Mouse (Mus musculus) cerebellum, adult 9-10 months (tissue): ENCODE data around the gene Mcrip1.
A peak's percentile ranks its signal among the peaks of the same experiment; 100 is the strongest.
"Not testable (repeated sequence)": the region's sequence is repeated elsewhere in the genome, so short reads cannot be mapped to it uniquely, and the experiment has no call there.

ENCODE experiments used
- DNase-seq: peaks from one replicate; pipeline ENCODE4 v3.0.0; 2022

The Mcrip1 gene

DNA sequence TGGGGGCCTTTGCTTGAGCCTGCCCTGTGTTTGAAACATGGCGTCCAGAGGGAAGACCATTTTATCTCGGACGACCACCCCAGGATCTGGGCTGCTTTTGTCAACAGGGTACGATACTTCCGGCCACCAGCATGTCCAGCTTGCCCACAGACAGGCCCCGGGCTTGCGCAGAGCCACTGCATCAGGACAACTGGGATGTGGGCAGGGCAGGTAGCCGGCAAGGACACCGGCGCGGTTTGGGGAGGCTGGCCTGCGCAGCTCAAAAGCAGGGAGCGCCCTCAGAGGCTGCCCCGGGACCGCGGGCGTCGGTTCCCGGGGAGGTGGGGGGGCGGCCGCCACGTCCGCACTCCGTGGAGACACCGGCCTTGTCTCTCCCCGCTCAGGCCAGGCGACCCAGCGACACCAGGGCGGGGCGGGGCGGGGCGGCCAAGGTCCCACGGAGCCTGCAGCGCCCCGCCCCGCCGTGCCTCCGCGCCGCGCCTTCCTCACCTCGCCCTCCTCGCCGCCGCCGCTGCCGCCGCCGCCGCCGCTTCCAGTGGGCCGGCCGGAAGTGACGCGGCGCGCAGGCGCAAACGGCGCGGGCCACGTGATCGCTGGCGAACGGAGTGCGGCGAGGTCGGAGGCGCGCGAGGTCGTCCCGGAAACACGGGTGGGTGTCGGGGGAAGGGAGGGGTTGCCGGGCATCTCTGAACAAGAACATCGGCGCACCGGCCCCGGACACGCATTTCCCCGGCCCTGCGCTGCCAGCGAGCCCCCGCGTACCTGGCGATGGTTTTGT lies at the start of gene Mcrip1:
Mcrip1 (minus strand) TSS at position 560 of the 778 bp plus-strand sequence.
- peak; percentile 89 for DNase-seq

DNA sequence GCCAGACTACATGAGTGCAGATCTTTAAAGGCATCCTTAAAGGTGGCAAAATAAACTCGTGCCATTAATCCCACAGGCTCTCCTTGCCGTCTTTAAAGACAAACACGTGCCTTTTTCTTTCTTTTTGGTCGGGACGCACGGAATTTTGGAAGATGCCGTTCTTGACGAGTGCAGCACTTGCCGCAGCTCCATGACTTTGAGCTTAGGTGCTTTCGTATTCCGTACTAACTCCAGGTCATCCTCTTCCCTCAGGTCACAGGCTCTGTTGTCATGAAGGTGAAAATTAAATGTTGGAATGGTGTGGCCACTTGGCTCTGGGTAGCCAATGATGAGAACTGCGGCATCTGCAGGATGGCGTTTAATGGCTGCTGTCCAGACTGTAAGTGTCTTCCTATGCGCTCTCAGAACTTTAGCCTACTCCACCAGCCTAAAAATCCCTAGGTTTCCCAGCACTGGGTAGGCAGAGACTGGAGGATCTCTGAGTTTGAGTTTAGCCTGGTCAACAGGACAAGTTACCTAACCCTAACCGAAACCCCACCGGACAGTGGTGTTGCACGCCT lies 49.5 kb upstream of the Mcrip1 start:
- peak; percentile 48 for DNase-seq

GRCm38 (mm10) chr11:120598283-120598989 lies 48.9 kb upstream of the Mcrip1 start, which contains the start of the genes Alyref and Anapc11:
Gene Alyref (minus strand): TSS chr11:120598365.
Gene Anapc11 (plus strand): TSS chr11:120598421.
- DNase-seq: peak; percentile 89

DNA sequence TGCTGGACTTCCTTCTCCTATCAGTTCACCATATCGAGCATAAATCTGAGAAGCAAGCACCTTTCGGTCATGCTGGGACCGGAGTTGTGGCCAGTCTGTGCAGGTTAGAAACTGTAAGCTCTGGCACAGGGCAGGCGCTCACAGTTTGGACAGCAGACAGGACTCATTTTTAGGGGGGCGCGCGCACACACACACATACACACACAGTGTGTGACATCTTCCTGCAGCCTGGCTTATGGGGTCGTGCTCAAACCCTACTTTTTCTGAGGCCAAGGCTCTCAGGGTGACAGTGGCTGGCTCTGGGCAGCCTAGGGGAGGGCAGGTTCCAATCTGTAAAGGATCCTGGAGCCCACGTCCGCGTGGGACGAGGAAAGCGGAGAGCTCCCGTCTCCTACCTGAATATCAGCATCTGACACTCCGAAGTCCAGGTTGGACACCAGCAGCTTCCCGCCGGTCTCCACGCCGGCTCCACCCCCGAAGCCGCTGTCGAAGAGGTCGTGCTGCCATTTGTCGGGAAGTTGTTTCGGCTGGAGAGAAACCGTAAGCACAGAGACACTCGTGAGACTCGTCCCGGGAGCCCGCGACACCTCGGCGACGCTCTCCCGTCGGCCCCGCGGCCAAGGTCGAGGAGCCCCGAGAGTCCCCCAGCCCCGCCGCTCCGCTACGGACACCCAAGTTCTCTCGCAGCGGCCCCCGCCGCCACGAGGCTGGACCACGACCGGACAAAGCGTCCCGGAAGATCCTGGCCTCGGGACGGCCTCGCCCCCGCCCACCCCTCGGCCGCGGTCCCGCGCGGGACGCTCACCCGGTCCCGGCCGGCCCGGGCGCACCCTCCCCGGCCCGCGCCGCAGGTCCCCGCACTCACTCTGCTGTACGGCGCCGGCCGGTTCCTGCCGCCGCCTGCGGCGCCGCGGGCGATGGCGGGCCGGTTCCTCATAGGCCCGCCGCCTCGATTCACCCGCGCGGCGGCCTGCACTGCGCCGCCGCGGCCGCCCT lies 48.0 kb upstream of the Mcrip1 start:
- no peak for DNase-seq

GRCm38 (mm10) chr11:120588531-120588930 lies 39.0 kb upstream of the Mcrip1 start:
- DNase-seq: no peak

GRCm38 (mm10) chr11:120583937-120584336 lies 34.4 kb upstream of the Mcrip1 start:
- no peak for DNase-seq

GRCm38 (mm10) chr11:120582982-120583293 lies 33.4 kb upstream of the Mcrip1 start:
- DNase-seq: not testable (repeated sequence)

DNA sequence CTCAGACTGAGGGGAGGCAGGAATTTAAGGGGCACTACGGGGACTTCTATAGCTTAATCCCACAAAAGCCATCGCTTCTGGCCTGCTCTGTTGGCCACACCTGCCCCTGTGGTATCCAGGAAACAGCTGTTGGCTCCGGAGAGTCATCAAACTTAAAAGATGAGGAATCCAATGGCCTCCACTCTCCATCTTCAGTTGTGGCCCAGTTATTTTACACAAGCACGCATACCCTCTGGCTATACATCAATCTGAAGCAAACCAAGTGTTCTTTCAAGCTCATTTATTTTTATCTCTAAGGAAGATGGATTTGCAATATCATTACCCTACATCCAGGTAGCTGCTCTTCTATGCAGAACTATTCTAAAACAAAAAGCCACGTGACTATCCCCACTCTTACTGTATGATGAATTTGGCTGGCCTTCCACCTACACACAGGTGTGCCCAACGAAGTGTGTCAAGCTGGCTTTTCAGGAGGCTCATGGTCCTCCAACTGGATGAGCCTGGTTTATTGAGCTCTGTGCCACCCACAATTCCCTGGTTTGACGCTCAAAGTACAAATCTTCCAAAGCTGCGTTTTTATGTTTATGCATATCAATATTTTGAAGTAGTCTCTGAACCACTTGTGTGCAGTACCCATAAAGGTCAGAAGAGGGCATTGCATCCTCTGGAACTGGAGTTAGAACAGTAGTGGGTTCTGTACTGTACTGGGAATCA lies 32.9 kb upstream of the Mcrip1 start:
- peak; percentile 71 for DNase-seq

DNA sequence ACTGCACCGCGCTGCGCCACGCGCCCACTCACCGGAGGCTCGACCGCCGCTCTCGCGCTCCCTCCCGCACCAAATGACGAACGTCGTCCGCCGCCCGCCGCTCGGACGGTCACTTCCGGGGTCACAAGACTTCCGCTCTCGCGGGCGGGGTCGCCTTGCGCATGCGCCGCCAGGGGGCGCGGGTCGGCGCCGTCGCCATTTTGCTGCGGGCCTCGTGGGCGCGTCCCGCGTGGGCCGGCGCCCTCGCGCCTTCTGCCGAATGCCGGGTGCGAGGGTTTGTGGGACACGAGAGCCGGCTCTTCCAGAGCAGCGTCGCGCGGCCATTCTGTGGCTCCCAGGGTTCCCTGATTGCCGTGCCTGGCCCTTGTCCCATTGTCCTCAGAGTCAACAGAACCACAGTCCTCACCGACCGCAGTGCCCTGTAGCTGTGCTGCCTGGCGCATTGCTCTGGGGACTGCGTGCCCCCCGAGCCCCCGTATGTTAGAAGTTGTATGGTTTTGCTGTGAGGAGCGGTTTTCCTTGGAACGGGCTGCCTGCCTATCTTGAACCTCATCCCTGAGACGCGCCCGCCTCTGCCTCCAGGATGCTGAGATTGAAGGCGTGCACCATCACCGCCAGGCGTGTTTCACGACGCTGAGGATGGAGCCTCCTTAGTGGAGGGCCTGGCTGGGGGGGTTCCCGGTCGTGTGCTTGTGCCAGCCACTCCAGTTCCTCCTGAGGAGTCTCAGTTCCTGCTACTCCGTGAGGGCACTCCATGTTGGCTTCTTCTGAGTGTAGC lies 32.2 kb upstream of the Mcrip1 start, which contains the start of gene Arhgdia:
Arhgdia (minus strand) TSS at position 135 of the 778 bp plus-strand sequence.
- DNase-seq: peak; percentile 86

DNA sequence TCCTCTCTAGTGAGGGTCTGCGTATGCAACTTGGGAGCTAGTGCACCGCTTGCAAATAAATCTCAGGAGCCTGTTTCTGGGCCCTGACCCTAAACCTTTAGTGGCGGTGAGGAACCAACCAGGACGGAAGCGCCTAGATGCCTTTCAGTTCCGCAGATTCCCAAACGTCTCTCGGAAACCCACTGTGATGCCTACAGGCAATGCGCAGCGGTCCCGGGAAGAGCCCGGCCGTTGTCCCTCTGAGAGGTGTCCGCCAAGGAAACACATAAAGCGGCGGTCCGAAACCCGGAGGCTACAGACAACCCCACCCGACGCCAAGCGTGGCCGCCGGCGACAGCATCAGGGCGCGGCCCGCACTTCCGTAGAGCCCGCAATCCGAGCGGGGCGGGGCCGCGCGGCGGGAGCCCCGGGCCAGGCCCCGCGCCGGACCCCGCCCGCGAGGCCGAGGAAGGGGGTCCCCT lies 31.4 kb upstream of the Mcrip1 start:
- DNase-seq: peak; percentile 54

GRCm38 (mm10) chr11:120580190-120580589 lies 30.7 kb upstream of the Mcrip1 start:
- peak; percentile 56 for DNase-seq

DNA sequence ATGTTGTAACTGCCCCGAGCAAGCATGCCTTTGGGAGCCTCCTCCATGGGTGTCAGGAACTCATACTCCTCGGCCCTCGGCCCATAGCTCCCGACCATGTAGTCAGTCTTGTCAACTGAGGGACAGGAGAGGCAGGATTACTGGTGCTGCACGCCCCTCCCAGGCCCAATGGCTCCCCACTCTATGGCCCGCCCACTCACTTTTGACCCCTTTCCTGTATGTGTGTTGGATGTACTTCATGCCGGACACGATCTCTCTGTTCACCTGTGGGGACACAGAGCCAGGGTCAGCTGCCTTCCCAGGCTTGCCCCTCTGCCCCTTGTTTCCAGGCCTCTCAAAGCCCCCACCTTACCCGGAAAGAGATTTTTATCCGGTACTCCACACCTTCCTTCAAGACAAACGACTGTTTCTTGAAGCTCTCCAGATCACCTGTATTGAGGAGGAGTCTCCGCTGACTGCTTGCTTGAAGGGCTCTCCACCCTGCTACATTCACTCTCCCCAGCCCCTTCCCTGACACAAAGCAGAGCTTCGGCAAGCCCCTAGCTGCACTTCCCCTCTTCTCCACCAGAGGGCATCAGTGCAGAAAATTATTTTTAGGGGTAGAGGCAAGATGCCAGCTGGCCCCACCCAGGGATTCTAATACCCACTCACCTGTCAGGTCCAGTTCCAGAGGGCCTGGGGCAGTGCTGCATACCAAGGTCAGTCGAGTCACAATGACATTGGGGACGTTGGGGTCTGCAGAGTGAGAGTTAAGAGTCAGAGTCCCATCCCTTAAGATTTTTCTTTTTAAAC lies 30.0 kb upstream of the Mcrip1 start:
- DNase-seq: peak; percentile 79

GRCm38 (mm10) chr11:120578694-120579243 lies 29.2 kb upstream of the Mcrip1 start:
- peak; percentile 55 for DNase-seq

GRCm38 (mm10) chr11:120578024-120578693 lies 28.6 kb upstream of the Mcrip1 start:
- DNase-seq: peak; percentile 52

GRCm38 (mm10) chr11:120577211-120578023 lies 27.9 kb upstream of the Mcrip1 start:
- peak; percentile 63 for DNase-seq

DNA sequence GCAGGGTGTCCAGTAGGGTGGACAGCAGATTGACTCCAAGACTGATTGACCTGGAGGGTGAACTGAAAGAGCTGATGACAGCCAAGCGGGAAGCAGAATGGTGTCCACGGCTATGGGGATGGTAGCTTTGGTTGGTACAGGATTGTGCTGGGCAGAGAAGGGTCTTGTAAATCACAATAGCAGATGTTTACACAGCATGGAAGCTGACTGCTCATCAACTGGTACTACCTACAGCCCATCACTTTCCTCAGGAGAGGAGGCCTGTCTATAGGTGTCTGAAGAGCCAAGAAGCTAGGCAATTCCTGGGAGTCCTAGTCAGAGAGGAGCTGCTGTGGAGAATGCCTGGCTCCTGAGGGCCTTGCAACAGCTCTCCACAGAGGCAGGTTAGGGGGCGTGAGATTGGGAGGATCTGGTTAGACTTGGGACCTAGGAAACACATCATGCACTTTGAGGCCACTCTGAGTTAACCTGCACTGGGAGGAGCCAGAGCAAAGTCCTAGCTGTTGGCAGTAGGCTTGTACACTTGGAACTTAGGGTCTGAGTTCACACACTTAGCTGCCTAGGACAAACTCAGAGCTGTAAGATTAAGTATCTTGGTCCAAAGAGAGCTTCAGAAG lies 26.9 kb upstream of the Mcrip1 start:
- DNase-seq: peak; percentile 30

DNA sequence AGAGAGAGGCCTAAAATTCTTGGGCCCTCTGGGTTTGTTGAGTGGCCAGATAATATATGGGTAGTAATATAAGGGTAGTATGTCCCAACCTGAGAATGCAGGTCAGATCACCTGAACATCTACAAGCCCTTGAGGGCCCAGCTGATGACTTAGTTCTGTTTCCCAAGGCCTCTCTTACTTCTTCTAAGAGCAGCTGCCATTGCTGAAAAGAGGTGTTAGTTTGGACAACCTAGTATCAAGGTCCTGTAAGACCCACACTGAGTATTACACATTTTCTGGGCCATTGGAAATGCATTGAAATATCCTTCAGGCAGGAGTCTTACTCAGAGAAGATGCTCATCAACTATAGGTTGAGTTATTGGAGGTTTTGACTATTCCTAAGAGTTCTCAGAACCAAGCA lies 26.4 kb upstream of the Mcrip1 start:
- peak; percentile 27 for DNase-seq

DNA sequence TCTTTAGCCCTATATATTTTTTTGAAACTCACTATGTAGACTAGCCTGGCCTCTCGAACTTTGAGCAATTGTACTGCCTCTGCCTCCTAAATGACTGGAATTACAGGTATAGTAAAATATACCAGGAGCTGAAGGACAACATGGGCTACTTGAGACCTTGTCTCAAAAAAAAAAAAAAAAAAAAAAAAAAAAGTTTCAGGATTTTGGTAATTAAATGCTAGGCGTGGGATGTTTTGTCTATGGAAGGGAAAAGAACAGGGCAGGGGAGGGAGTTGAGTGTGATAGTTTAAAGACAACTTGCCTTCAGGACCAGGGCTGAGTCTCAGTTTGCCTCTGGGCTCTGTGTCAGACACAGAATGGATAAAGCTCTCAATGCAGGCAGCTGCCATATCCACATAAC lies 25.5 kb upstream of the Mcrip1 start:
- no peak for DNase-seq
